Mouse (Mus musculus) heart, postnatal 0 days (tissue): ENCODE data around the gene Elp4.

Experiments used
- CTCF ChIP-seq: IDR thresholded peaks from 2 replicates; pipeline ENCODE4 v1.5.1; 2016; ENCODE audit warnings: antibody characterized with exemption, control low read depth, low read depth
- EP300 ChIP-seq: IDR thresholded peaks from 2 replicates; pipeline ENCODE4 v1.6.1; 2016; ENCODE audit warnings: antibody characterized with exemption, low read depth

GRCm38 (mm10) chr2:105736166-105736565 is 168.2 kb downstream of the Elp4 start:
- TF ChIP-seq CTCF, result no peak
- no peak for TF ChIP-seq EP300
